Mouse (Mus musculus) heart, postnatal 0 days (tissue): Measurements from ENCODE around the gene Myh7b.

Source experiments
- CTCF ChIP-seq: IDR thresholded peaks from 2 replicates; pipeline ENCODE4 v1.5.1; 2016; ENCODE audit warnings: antibody characterized with exemption, control low read depth, low read depth
- EP300 ChIP-seq: IDR thresholded peaks from 2 replicates; pipeline ENCODE4 v1.6.1; 2016; ENCODE audit warnings: antibody characterized with exemption, low read depth

DNA sequence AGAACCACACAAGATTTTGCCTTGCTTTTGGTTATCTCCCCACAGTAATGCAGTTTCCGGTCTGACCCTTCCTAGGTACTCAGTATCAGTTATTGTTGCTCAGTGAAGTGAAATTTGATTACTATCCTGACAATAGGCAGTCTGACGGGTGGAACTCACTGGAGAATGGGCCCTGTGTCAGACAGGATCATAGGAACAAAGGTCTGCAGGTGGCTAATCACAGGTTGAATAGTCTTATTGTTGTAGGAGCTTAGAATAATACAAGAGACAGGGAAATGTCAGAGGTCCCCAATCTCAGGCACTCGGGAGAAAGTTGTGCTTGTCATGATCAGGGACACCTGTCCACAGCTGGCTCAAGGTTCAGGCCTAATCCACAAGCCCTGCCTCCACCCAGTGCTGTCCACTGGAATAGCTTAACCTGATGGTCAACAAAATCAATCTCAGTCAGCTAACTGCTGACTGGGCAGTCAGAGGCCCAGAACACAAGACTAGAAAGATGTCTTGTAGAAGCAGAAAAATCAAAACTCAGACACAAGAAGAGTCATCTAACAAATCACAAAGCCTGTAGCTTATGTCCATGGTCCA is 41.7 kb upstream of the Myh7b start:
- TF ChIP-seq CTCF (no peak), EP300 (no peak)
